Mouse (Mus musculus) inflammation-experienced regulatory T-cells, adult 6 months (primary cell): ENCODE results near the gene Gm9958. TPM values are rescaled to one million over a fixed set of nuclear protein-coding genes. Genes with fewer than 3 reads are reported as not detected.

Experiments
- ATAC-seq: one replicate; pipeline ENCODE4 v1.8.0; 2017
- polyA plus RNA-seq, 3 experiments: library from polyadenylated mRNA; unstranded; fragments of 100-300 nt; shearing (Covaris generic); gene quantifications; one replicate each; pipeline ENCODE4 v1.2.1; 2017

Gm9958 gene
- 1 to 10 TPM in 2 of 3 experiments, under 1 TPM in 1; 0.70 to 3.1 (median 1.4) TPM for polyA plus RNA-seq

- no peak for ATAC-seq
These were observed at the start of gene Gm9958 for GRCm38 (mm10) chr5:90367067-90367303. Gene Gm9958 (plus strand): TSS chr5:90367204.

- peak; percentile 28 for ATAC-seq
These were observed 35.9 kb upstream of the Gm9958 start for GRCm38 (mm10) chr5:90331071-90331470.

- no peak for ATAC-seq
These were observed 34.5 kb upstream of the Gm9958 start for GRCm38 (mm10) chr5:90332478-90332877.

GRCm38 (mm10) chr5:90338177-90339091 lies 28.6 kb upstream of the Gm9958 start:
- no peak for ATAC-seq

- peak; percentile 96 for ATAC-seq
These were observed 27.7 kb upstream of the Gm9958 start for GRCm38 (mm10) chr5:90339129-90339952.

GRCm38 (mm10) chr5:90339953-90340343 lies 27.1 kb upstream of the Gm9958 start:
- ATAC-seq, result no peak

- ATAC-seq, result no peak
These were observed 26.2 kb upstream of the Gm9958 start for GRCm38 (mm10) chr5:90340847-90341246.

- no peak for ATAC-seq
These were observed 20.1 kb upstream of the Gm9958 start for GRCm38 (mm10) chr5:90346877-90347276.

GRCm38 (mm10) chr5:90353552-90354317 lies 13.3 kb upstream of the Gm9958 start:
- no peak for ATAC-seq

- ATAC-seq, result no peak
These were observed 11.2 kb upstream of the Gm9958 start for GRCm38 (mm10) chr5:90355824-90356223.

- peak; percentile 60 for ATAC-seq
These were observed 2.5 kb upstream of the Gm9958 start for GRCm38 (mm10) chr5:90364526-90364925.

- peak; percentile 14 for ATAC-seq
These were observed 1.7 kb upstream of the Gm9958 start for GRCm38 (mm10) chr5:90365141-90365951.

GRCm38 (mm10) chr5:90366121-90367066 lies 610 bp upstream of the Gm9958 start, which contains the start of gene Ankrd17:
Gene Ankrd17 (minus strand): TSS chr5:90366577.
- peak; percentile 70 for ATAC-seq

GRCm38 (mm10) chr5:90370401-90370800 lies 3.4 kb downstream of the Gm9958 start:
- ATAC-seq, result no peak

GRCm38 (mm10) chr5:90373708-90374107 lies 6.7 kb downstream of the Gm9958 start:
- ATAC-seq, result no peak

- ATAC-seq, result no peak
These were observed 14.5 kb downstream of the Gm9958 start for GRCm38 (mm10) chr5:90381458-90381857.

GRCm38 (mm10) chr5:90383080-90383479 lies 16.1 kb downstream of the Gm9958 start:
- ATAC-seq, result peak; percentile 82

- no peak for ATAC-seq
These were observed 26.8 kb downstream of the Gm9958 start for GRCm38 (mm10) chr5:90393764-90394163.

GRCm38 (mm10) chr5:90394322-90394721 lies 27.3 kb downstream of the Gm9958 start:
- ATAC-seq, result no peak

- ATAC-seq, result no peak
These were observed 29.8 kb downstream of the Gm9958 start for GRCm38 (mm10) chr5:90396817-90397216.

GRCm38 (mm10) chr5:90405210-90405609 lies 38.2 kb downstream of the Gm9958 start:
- no peak for ATAC-seq
